Mouse (Mus musculus): ENCODE data around the gene Meis2.

- TF ChIP-seq POLR2A (IDR thresholded peaks at IDR 0.05; ENCODE audit: control insufficient read depth, low read depth, low read length) (no peak), CTCF (IDR thresholded peaks at IDR 0.05; ENCODE audit: control insufficient read depth, insufficient read depth, insufficient replicate concordance, low read depth, low read length) (no peak)
Observed at GRCm38 (mm10) chr2:116042934-116043698, 22.5 kb downstream of the Meis2 start.
